Mouse (Mus musculus): Measurements from ENCODE around the gene Polr2b.

DNA sequence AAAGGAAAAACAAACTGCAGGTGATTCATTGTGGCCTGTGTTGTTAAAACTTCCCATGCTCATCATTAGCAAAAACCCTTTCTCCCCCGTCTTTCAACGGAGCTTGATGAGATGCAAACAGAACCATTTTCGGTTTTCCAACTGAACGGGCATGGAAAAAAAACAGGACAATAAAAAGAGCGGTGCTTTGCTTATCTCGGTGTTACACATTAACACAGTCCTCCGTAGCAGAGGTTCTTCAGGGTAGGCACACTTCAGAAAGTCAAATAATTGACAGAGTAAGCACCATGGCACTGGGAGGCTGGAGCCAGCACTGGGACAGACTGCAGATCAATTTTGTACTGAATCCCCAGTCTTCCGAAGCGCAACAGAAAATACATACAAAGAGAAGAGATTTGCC, 74.8 kb downstream of the Polr2b start:
- no peak for TF ChIP-seq POLR2A (IDR thresholded peaks at IDR 0.05; ENCODE audit: insufficient read depth, low read depth, low read length)
- no peak for TF ChIP-seq CTCF (IDR thresholded peaks at IDR 0.05)
- TF ChIP-seq EP300 (IDR thresholded peaks at IDR 0.05; ENCODE audit: insufficient read depth, low read depth, low read length) = no peak

All from heart, adult 2 months (tissue).